Mouse (Mus musculus): Measurements from ENCODE around the gene Smarcd3.

- TF ChIP-seq CTCF (IDR thresholded peaks at IDR 0.05; ENCODE audit: low read depth, low read length) (no peak), POLR2A (IDR thresholded peaks at IDR 0.05; ENCODE audit: insufficient read depth, low read length) (no peak)
These were observed 24.0 kb downstream of the Smarcd3 start for GRCm38 (mm10) chr5:24600236-24600635.

Measured in ES-Bruce4 (cell line).